Mouse (Mus musculus): ENCODE results near the gene Ift172. TPM values are rescaled to one million over a fixed set of nuclear protein-coding genes. Genes with fewer than 3 reads are reported as not detected.

Gene Ift172
- polyA plus RNA-seq, 1 experiment = 0.30 TPM

- peaks cover 59% of the 10 kb centered on the region for H3K27me3 ChIP-seq (ENCODE audit: control insufficient read depth)
- H3K36me3 ChIP-seq (ENCODE audit: control insufficient read depth) = peaks cover 2% of the 10 kb centered on the region; the same call in 1 of the 2 replicates
- no peak overlapping the region for H3K4me3 ChIP-seq (replicated peaks)
- H3K9me3 ChIP-seq (ENCODE audit: control insufficient read depth, low read length) = no peaks in the 10 kb centered on the region; the same call in 1 of the 2 replicates
- peaks cover 7% of the 10 kb centered on the region for H3K4me1 ChIP-seq (ENCODE audit: control insufficient read depth)
- TF ChIP-seq GATA1 (IDR thresholded peaks at IDR 0.05; ENCODE audit: low read length) (no peak), TAL1 (IDR thresholded peaks at IDR 0.05; ENCODE audit: low read length) (no peak)
Observed at GRCm38 (mm10) chr5:31297981-31298380, 7.1 kb upstream of the Ift172 start.

- H3K27me3 ChIP-seq (ENCODE audit: control insufficient read depth) = peaks cover 60% of the 10 kb centered on the region
Observed at GRCm38 (mm10) chr5:31297047-31297757, 6.3 kb upstream of the Ift172 start, which contains the start of gene Gckr. Gene Gckr (plus strand): TSS chr5:31297443.

GRCm38 (mm10) chr5:31295606-31296141, 4.8 kb upstream of the Ift172 start, which contains the start of gene Fndc4:
Gene Fndc4 (minus strand): TSS chr5:31296080.
- H3K36me3 ChIP-seq (ENCODE audit: control insufficient read depth) = peaks cover 2% of the 10 kb centered on the region; the same call in 1 of the 2 replicates
- peak within 1 kb of the TSS; percentile 47 for H3K4me3 ChIP-seq (replicated peaks)
- no peaks in the 10 kb centered on the region; the same call in 1 of the 2 replicates for H3K9me3 ChIP-seq (ENCODE audit: control insufficient read depth, low read length)
- TF ChIP-seq TAL1 (IDR thresholded peaks at IDR 0.05; ENCODE audit: low read length) (no peak), GATA1 (IDR thresholded peaks at IDR 0.05; ENCODE audit: low read length) (no peak)
- H3K27me3 ChIP-seq (ENCODE audit: control insufficient read depth) = peaks cover 59% of the 10 kb centered on the region
- peaks cover 24% of the 10 kb centered on the region for H3K4me1 ChIP-seq (ENCODE audit: control insufficient read depth)

More at GRCm38 (mm10) chr5:31297047-31297757, 6.3 kb upstream of the Ift172 start, which contains the start of gene Gckr:
- H3K4me1 ChIP-seq (ENCODE audit: control insufficient read depth) = peaks cover 10% of the 10 kb centered on the region
- TF ChIP-seq TAL1 (IDR thresholded peaks at IDR 0.05; ENCODE audit: low read length) (no peak), GATA1 (IDR thresholded peaks at IDR 0.05; ENCODE audit: low read length) (no peak)
- peaks cover 2% of the 10 kb centered on the region; the same call in 1 of the 2 replicates for H3K36me3 ChIP-seq (ENCODE audit: control insufficient read depth)
- no peak within 1 kb of the TSS for H3K4me3 ChIP-seq (replicated peaks)
- H3K9me3 ChIP-seq (ENCODE audit: control insufficient read depth, low read length) = no peaks in the 10 kb centered on the region; the same call in 1 of the 2 replicates

- Histone ChIP-seq H3K9me3 (ENCODE audit: control insufficient read depth, low read length) (no peaks in the 10 kb centered on the region; the same call in 1 of the 2 replicates), H3K27me3 (ENCODE audit: control insufficient read depth) (peaks cover 57% of the 10 kb centered on the region), H3K4me3 (replicated peaks) (peak overlapping the region; percentile 47), H3K36me3 (ENCODE audit: control insufficient read depth) (peaks cover 2% of the 10 kb centered on the region; the same call in 1 of the 2 replicates), H3K4me1 (ENCODE audit: control insufficient read depth) (peaks cover 29% of the 10 kb centered on the region)
- TF ChIP-seq GATA1 (IDR thresholded peaks at IDR 0.05; ENCODE audit: low read length) (no peak), TAL1 (IDR thresholded peaks at IDR 0.05; ENCODE audit: low read length) (no peak)
Observed at GRCm38 (mm10) chr5:31294964-31295605, 4.2 kb upstream of the Ift172 start.

GRCm38 (mm10) chr5:31291361-31291688, 409 bp upstream of the Ift172 start:
- H3K4me1 ChIP-seq (ENCODE audit: control insufficient read depth) = peaks cover 37% of the 10 kb centered on the region
- no peaks in the 10 kb centered on the region; the same call in 1 of the 2 replicates for H3K9me3 ChIP-seq (ENCODE audit: control insufficient read depth, low read length)
- TF ChIP-seq GATA1 (IDR thresholded peaks at IDR 0.05; ENCODE audit: low read length) (no peak), TAL1 (IDR thresholded peaks at IDR 0.05; ENCODE audit: low read length) (no peak)
- peaks cover 34% of the 10 kb centered on the region for H3K27me3 ChIP-seq (ENCODE audit: control insufficient read depth)
- H3K36me3 ChIP-seq (ENCODE audit: control insufficient read depth) = peaks cover 2% of the 10 kb centered on the region; the same call in 1 of the 2 replicates
- H3K4me3 ChIP-seq (replicated peaks) = peak overlapping the region; percentile 69

- no peaks in the 10 kb centered on the region for H3K9me3 ChIP-seq (ENCODE audit: control insufficient read depth, low read length)
- peak overlapping the region; percentile 69 for H3K4me3 ChIP-seq (replicated peaks)
- peaks cover 9% of the 10 kb centered on the region for H3K36me3 ChIP-seq (ENCODE audit: control insufficient read depth)
Observed at GRCm38 (mm10) chr5:31289626-31290230, 1.2 kb downstream of the Ift172 start.

GRCm38 (mm10) chr5:31288655-31289054, 2.3 kb downstream of the Ift172 start:
- TF ChIP-seq TAL1 (IDR thresholded peaks at IDR 0.05; ENCODE audit: low read length) = no peak
- TF ChIP-seq GATA1 (IDR thresholded peaks at IDR 0.05; ENCODE audit: low read length) = no peak
- Histone ChIP-seq H3K36me3 (ENCODE audit: control insufficient read depth) (peaks cover 11% of the 10 kb centered on the region), H3K4me3 (replicated peaks) (no peak overlapping the region), H3K9me3 (ENCODE audit: control insufficient read depth, low read length) (no peaks in the 10 kb centered on the region), H3K27me3 (ENCODE audit: control insufficient read depth) (peaks cover 7% of the 10 kb centered on the region), H3K4me1 (ENCODE audit: control insufficient read depth) (peaks cover 29% of the 10 kb centered on the region)

More at GRCm38 (mm10) chr5:31289626-31290230, 1.2 kb downstream of the Ift172 start:
- TF ChIP-seq GATA1 (IDR thresholded peaks at IDR 0.05; ENCODE audit: low read length) = no peak
- TF ChIP-seq TAL1 (IDR thresholded peaks at IDR 0.05; ENCODE audit: low read length) = no peak
- Histone ChIP-seq H3K4me1 (ENCODE audit: control insufficient read depth) (peaks cover 29% of the 10 kb centered on the region), H3K27me3 (ENCODE audit: control insufficient read depth) (peaks cover 18% of the 10 kb centered on the region)

- no peak overlapping the region for H3K4me3 ChIP-seq (replicated peaks)
- no peaks in the 10 kb centered on the region for H3K9me3 ChIP-seq (ENCODE audit: control insufficient read depth, low read length)
- TF ChIP-seq TAL1 (IDR thresholded peaks at IDR 0.05; ENCODE audit: low read length) = no peak
- no peak for TF ChIP-seq GATA1 (IDR thresholded peaks at IDR 0.05; ENCODE audit: low read length)
Observed at GRCm38 (mm10) chr5:31288225-31288624, 2.7 kb downstream of the Ift172 start.

More at GRCm38 (mm10) chr5:31288225-31288624, 2.7 kb downstream of the Ift172 start:
- Histone ChIP-seq H3K36me3 (ENCODE audit: control insufficient read depth) (peaks cover 10% of the 10 kb centered on the region), H3K4me1 (ENCODE audit: control insufficient read depth) (peaks cover 29% of the 10 kb centered on the region), H3K27me3 (ENCODE audit: control insufficient read depth) (peaks cover 3% of the 10 kb centered on the region)

All from erythroblast, embryonic 14.5 days (primary cell).